Mouse (Mus musculus): ENCODE measurements at regions not wholly inside any gene's neighbourhood (a gene's known extent, or its start where the extent isn't known, plus 50 kb on each side); places are given as distances from the start of the nearest gene placed in this dataset.

GRCm38 (mm10) chr7:125149740-125150139 is 294.7 kb upstream of the Kdm8 start:
- Histone ChIP-seq H3K4me2 (replicated peaks; ENCODE audit: low read depth, low read length, severe bottlenecking) (no peak overlapping the region), H3K27me3 (ENCODE audit: control insufficient read depth, insufficient read depth, low read length) (no peaks in the 10 kb centered on the region), H3K36me3 (ENCODE audit: control insufficient read depth, insufficient read depth, low read length) (no peaks in the 10 kb centered on the region), H3K27ac (replicated peaks; ENCODE audit: low read depth, low read length) (no peak overlapping the region), H3K9me3 (ENCODE audit: control insufficient read depth, low read length) (no peaks in the 10 kb centered on the region), H3K4me1 (ENCODE audit: control insufficient read depth, insufficient read depth, low read length) (no peaks in the 10 kb centered on the region), H3K4me3 (replicated peaks; ENCODE audit: low read length) (no peak overlapping the region), H3K9ac (ENCODE audit: low read depth, low read length, severe bottlenecking) (no peak overlapping the region)
- 53% methylated on average over 1 of the region's 1 CpGs for WGBS
- TF ChIP-seq POLR2A (IDR thresholded peaks at IDR 0.05; ENCODE audit: borderline replicate concordance, extremely low read depth, insufficient read depth, insufficient read length), result no peak
- ATAC-seq (ENCODE audit: low FRiP score, low read depth) (no peak), DNase-seq (ENCODE audit: low spot score) (no peak)

- no peaks in the 10 kb centered on the region for H3K36me3 ChIP-seq (ENCODE audit: control insufficient read depth, insufficient read depth, low read length)
- no peaks in the 10 kb centered on the region for H3K9me3 ChIP-seq (ENCODE audit: control insufficient read depth, low read length)
- H3K9ac ChIP-seq (ENCODE audit: low read depth, low read length, severe bottlenecking), result no peak overlapping the region
- no peak for TF ChIP-seq POLR2A (IDR thresholded peaks at IDR 0.05; ENCODE audit: borderline replicate concordance, extremely low read depth, insufficient read depth, insufficient read length)
- no peak overlapping the region for H3K27ac ChIP-seq (replicated peaks; ENCODE audit: low read depth, low read length)
- ATAC-seq (ENCODE audit: low FRiP score, low read depth), result no peak
- H3K4me2 ChIP-seq (replicated peaks; ENCODE audit: low read depth, low read length, severe bottlenecking), result no peak overlapping the region
- no peaks in the 10 kb centered on the region for H3K4me1 ChIP-seq (ENCODE audit: control insufficient read depth, insufficient read depth, low read length)
- no peak overlapping the region for H3K4me3 ChIP-seq (replicated peaks; ENCODE audit: low read length)
- no peaks in the 10 kb centered on the region for H3K27me3 ChIP-seq (ENCODE audit: control insufficient read depth, insufficient read depth, low read length)
- WGBS, result 88% methylated on average over 5 of the region's 5 CpGs
- no peak for DNase-seq (ENCODE audit: low spot score)
Measured at GRCm38 (mm10) chr7:125152281-125152680, 292.2 kb upstream of the Kdm8 start.

GRCm38 (mm10) chr7:125155291-125155690 is 289.2 kb upstream of the Kdm8 start:
- Histone ChIP-seq H3K27me3 (ENCODE audit: control insufficient read depth, insufficient read depth, low read length) (no peaks in the 10 kb centered on the region), H3K9ac (ENCODE audit: low read depth, low read length, severe bottlenecking) (no peak overlapping the region), H3K4me2 (replicated peaks; ENCODE audit: low read depth, low read length, severe bottlenecking) (no peak overlapping the region), H3K4me3 (replicated peaks; ENCODE audit: low read length) (no peak overlapping the region), H3K27ac (replicated peaks; ENCODE audit: low read depth, low read length) (no peak overlapping the region), H3K36me3 (ENCODE audit: control insufficient read depth, insufficient read depth, low read length) (no peaks in the 10 kb centered on the region), H3K9me3 (ENCODE audit: control insufficient read depth, low read length) (no peaks in the 10 kb centered on the region), H3K4me1 (ENCODE audit: control insufficient read depth, insufficient read depth, low read length) (no peaks in the 10 kb centered on the region)
- no peak for ATAC-seq (ENCODE audit: low FRiP score, low read depth)
- DNase-seq (ENCODE audit: low spot score), result no peak
- TF ChIP-seq POLR2A (IDR thresholded peaks at IDR 0.05; ENCODE audit: borderline replicate concordance, extremely low read depth, insufficient read depth, insufficient read length), result no peak
- 21% methylated on average over 2 of the region's 2 CpGs for WGBS

- Histone ChIP-seq H3K9ac (ENCODE audit: low read depth, low read length, severe bottlenecking) (no peak overlapping the region), H3K4me1 (ENCODE audit: control insufficient read depth, insufficient read depth, low read length) (no peaks in the 10 kb centered on the region), H3K4me2 (replicated peaks; ENCODE audit: low read depth, low read length, severe bottlenecking) (no peak overlapping the region), H3K9me3 (ENCODE audit: control insufficient read depth, low read length) (no peaks in the 10 kb centered on the region), H3K27me3 (ENCODE audit: control insufficient read depth, insufficient read depth, low read length) (no peaks in the 10 kb centered on the region), H3K4me3 (replicated peaks; ENCODE audit: low read length) (no peak overlapping the region), H3K27ac (replicated peaks; ENCODE audit: low read depth, low read length) (no peak overlapping the region), H3K36me3 (ENCODE audit: control insufficient read depth, insufficient read depth, low read length) (no peaks in the 10 kb centered on the region)
- ATAC-seq (ENCODE audit: low FRiP score, low read depth) (no peak), DNase-seq (ENCODE audit: low spot score) (no peak)
- 55% methylated on average over 19 of the region's 19 CpGs for WGBS
- no peak for TF ChIP-seq POLR2A (IDR thresholded peaks at IDR 0.05; ENCODE audit: borderline replicate concordance, extremely low read depth, insufficient read depth, insufficient read length)
Measured at GRCm38 (mm10) chr7:125166881-125167351, 277.6 kb upstream of the Kdm8 start.

GRCm38 (mm10) chr7:125167666-125168065 is 276.8 kb upstream of the Kdm8 start:
- WGBS, result 81% methylated on average over 4 of the region's 4 CpGs
- no peaks in the 10 kb centered on the region for H3K27me3 ChIP-seq (ENCODE audit: control insufficient read depth, insufficient read depth, low read length)
- no peak for DNase-seq (ENCODE audit: low spot score)
- H3K27ac ChIP-seq (replicated peaks; ENCODE audit: low read depth, low read length), result no peak overlapping the region
- H3K9ac ChIP-seq (ENCODE audit: low read depth, low read length, severe bottlenecking), result no peak overlapping the region
- no peak overlapping the region for H3K4me3 ChIP-seq (replicated peaks; ENCODE audit: low read length)
- no peaks in the 10 kb centered on the region for H3K4me1 ChIP-seq (ENCODE audit: control insufficient read depth, insufficient read depth, low read length)
- no peak overlapping the region for H3K4me2 ChIP-seq (replicated peaks; ENCODE audit: low read depth, low read length, severe bottlenecking)
- H3K9me3 ChIP-seq (ENCODE audit: control insufficient read depth, low read length), result 0 out of 2 replicates have a peak, but pooled peaks cover 3% of the 10 kb centered on the region
- H3K36me3 ChIP-seq (ENCODE audit: control insufficient read depth, insufficient read depth, low read length), result no peaks in the 10 kb centered on the region
- ATAC-seq (ENCODE audit: low FRiP score, low read depth), result no peak
- no peak for TF ChIP-seq POLR2A (IDR thresholded peaks at IDR 0.05; ENCODE audit: borderline replicate concordance, extremely low read depth, insufficient read depth, insufficient read length)

- Histone ChIP-seq H3K9me3 (ENCODE audit: control insufficient read depth, low read length) (no peaks in the 10 kb centered on the region), H3K4me1 (ENCODE audit: control insufficient read depth, insufficient read depth, low read length) (no peaks in the 10 kb centered on the region), H3K36me3 (ENCODE audit: control insufficient read depth, insufficient read depth, low read length) (no peaks in the 10 kb centered on the region), H3K4me3 (replicated peaks; ENCODE audit: low read length) (no peak overlapping the region), H3K9ac (ENCODE audit: low read depth, low read length, severe bottlenecking) (no peak overlapping the region), H3K27me3 (ENCODE audit: control insufficient read depth, insufficient read depth, low read length) (no peaks in the 10 kb centered on the region), H3K27ac (replicated peaks; ENCODE audit: low read depth, low read length) (no peak overlapping the region), H3K4me2 (replicated peaks; ENCODE audit: low read depth, low read length, severe bottlenecking) (no peak overlapping the region)
- no peak for DNase-seq (ENCODE audit: low spot score)
- no peak for TF ChIP-seq POLR2A (IDR thresholded peaks at IDR 0.05; ENCODE audit: borderline replicate concordance, extremely low read depth, insufficient read depth, insufficient read length)
- no peak for ATAC-seq (ENCODE audit: low FRiP score, low read depth)
- WGBS, result 82% methylated on average over 3 of the region's 3 CpGs
Measured at GRCm38 (mm10) chr7:125181548-125181947, 262.9 kb upstream of the Kdm8 start.

All from limb, embryonic 14.5 days (tissue).